Mouse (Mus musculus): ENCODE data around the gene A830018L16Rik.
"Not testable (repeated sequence)": the region's sequence is repeated elsewhere in the genome, so short reads cannot be mapped to it uniquely, and the experiment has no call there.

The A830018L16Rik gene

GRCm38 (mm10) chr1:11413894-11414556 is at the start of gene A830018L16Rik:
TSS of gene A830018L16Rik (plus strand) at chr1:11414105.
- DNase-seq (ENCODE audit: low spot score in 2 of 2): no peak

GRCm38 (mm10) chr1:11385846-11386245 is 28.1 kb upstream of the A830018L16Rik start:
- DNase-seq (ENCODE audit: low spot score in 2 of 2): no peak

GRCm38 (mm10) chr1:11395408-11395807 is 18.5 kb upstream of the A830018L16Rik start:
- no peak for DNase-seq (ENCODE audit: low spot score in 2 of 2)

GRCm38 (mm10) chr1:11395996-11396736 is 17.7 kb upstream of the A830018L16Rik start:
- DNase-seq (ENCODE audit: low spot score in 2 of 2): no peak

GRCm38 (mm10) chr1:11401159-11401558 is 12.7 kb upstream of the A830018L16Rik start:
- no peak for DNase-seq (ENCODE audit: low spot score in 2 of 2)

- no peak for DNase-seq (ENCODE audit: low spot score in 2 of 2)
Measured at GRCm38 (mm10) chr1:11405527-11405926, 8.4 kb upstream of the A830018L16Rik start.

GRCm38 (mm10) chr1:11406026-11406425 is 7.9 kb upstream of the A830018L16Rik start:
- DNase-seq (ENCODE audit: low spot score in 2 of 2): no peak

GRCm38 (mm10) chr1:11414560-11414959 is 655 bp downstream of the A830018L16Rik start:
- DNase-seq (ENCODE audit: low spot score in 2 of 2): no peak

- DNase-seq (ENCODE audit: low spot score in 2 of 2): no peak
Measured at GRCm38 (mm10) chr1:11427310-11427709, 13.4 kb downstream of the A830018L16Rik start.

- no peak for DNase-seq (ENCODE audit: low spot score in 2 of 2)
Measured at GRCm38 (mm10) chr1:11458353-11458752, 44.4 kb downstream of the A830018L16Rik start.

- DNase-seq (ENCODE audit: low spot score in 2 of 2): no peak
Measured at GRCm38 (mm10) chr1:11466325-11466724, 52.4 kb downstream of the A830018L16Rik start.

GRCm38 (mm10) chr1:11467065-11467643 is 53.2 kb downstream of the A830018L16Rik start:
- DNase-seq (ENCODE audit: low spot score in 2 of 2): no peak

GRCm38 (mm10) chr1:11492936-11493335 is 79.0 kb downstream of the A830018L16Rik start:
- DNase-seq (ENCODE audit: low spot score in 2 of 2): no peak

GRCm38 (mm10) chr1:11501556-11501955 is 87.7 kb downstream of the A830018L16Rik start:
- no peak for DNase-seq (ENCODE audit: low spot score in 2 of 2)

GRCm38 (mm10) chr1:11549810-11550209 is 135.9 kb downstream of the A830018L16Rik start:
- DNase-seq (ENCODE audit: low spot score in 2 of 2): not testable (repeated sequence)

GRCm38 (mm10) chr1:11565309-11565708 is 151.4 kb downstream of the A830018L16Rik start:
- no peak for DNase-seq (ENCODE audit: low spot score in 2 of 2)

GRCm38 (mm10) chr1:11566730-11567129 is 152.8 kb downstream of the A830018L16Rik start:
- no peak for DNase-seq (ENCODE audit: low spot score in 2 of 2)

- no peak for DNase-seq (ENCODE audit: low spot score in 2 of 2)
Measured at GRCm38 (mm10) chr1:11567300-11567885, 153.5 kb downstream of the A830018L16Rik start.

- no peak for DNase-seq (ENCODE audit: low spot score in 2 of 2)
Measured at GRCm38 (mm10) chr1:11570274-11570673, 156.4 kb downstream of the A830018L16Rik start.

- DNase-seq (ENCODE audit: low spot score in 2 of 2): no peak
Measured at GRCm38 (mm10) chr1:11573462-11573861, 159.6 kb downstream of the A830018L16Rik start.

GRCm38 (mm10) chr1:11580026-11580425 is 166.1 kb downstream of the A830018L16Rik start:
- DNase-seq (ENCODE audit: low spot score in 2 of 2): no peak

- DNase-seq (ENCODE audit: low spot score in 2 of 2): no peak
Measured at GRCm38 (mm10) chr1:11588305-11588704, 174.4 kb downstream of the A830018L16Rik start.

All from spleen, postnatal 14 days (tissue).